Mouse (Mus musculus) liver, embryonic 11.5 days (tissue): Measurements from ENCODE around the gene Olfr550. TPM values are rescaled to one million over a fixed set of nuclear protein-coding genes. Genes with fewer than 3 reads are reported as not detected.
"Not testable (repeated sequence)": the region's sequence is repeated elsewhere in the genome, so short reads cannot be mapped to it uniquely, and the experiment has no call there.

Source experiments
- ATAC-seq: fragments of 200-750 bp; cut with Nextera tagmentation; replicated peaks from 2 replicates; pipeline ENCODE4 v1.8.0; 2017; ENCODE audit warnings: moderate number of reproducible peaks, mild to moderate bottlenecking, moderate TSS enrichment, moderate library complexity; ENCODE audit not compliant: low FRiP score
- DNase-seq: peaks from one replicate; pipeline ENCODE4 v3.0.0-alpha.2; 2017; ENCODE audit warnings: low spot score
- H3K27ac ChIP-seq: fragments of 300-500 bp; sonication (generic); 2 replicates; pipeline ENCODE4 v1.5.1; 2014; ENCODE audit warnings: mild to moderate bottlenecking, low read depth, low read length, control low read depth
- H3K27me3 ChIP-seq: fragments of 300-500 bp; sonication (generic); replicated peaks from 2 replicates; pipeline ENCODE4 v1.6.1; 2014; ENCODE audit warnings: low read length, mixed read lengths; ENCODE audit not compliant: control insufficient read depth, insufficient read depth
- H3K36me3 ChIP-seq: fragments of 300-500 bp; sonication (generic); 2 replicates; pipeline ENCODE4 v1.6.1; 2014; ENCODE audit warnings: mild to moderate bottlenecking, low read length, moderate library complexity, mixed read lengths; ENCODE audit not compliant: control insufficient read depth, insufficient read depth
- H3K4me1 ChIP-seq: fragments of 300-500 bp; sonication (generic); replicated peaks from 2 replicates; pipeline ENCODE4 v1.6.1; 2014; ENCODE audit warnings: low read length, mixed read lengths; ENCODE audit not compliant: control insufficient read depth, insufficient read depth
- H3K4me2 ChIP-seq: fragments of 300-500 bp; sonication (generic); 2 replicates; pipeline ENCODE4 v1.6.1; 2014; ENCODE audit warnings: mild to moderate bottlenecking, control low read depth, moderate library complexity
- H3K4me3 ChIP-seq: fragments of 300-500 bp; sonication (generic); 2 replicates; pipeline ENCODE4 v1.5.1; 2014; ENCODE audit warnings: low read depth, low read length, control low read depth
- H3K9ac ChIP-seq: fragments of 300-500 bp; sonication (generic); 2 replicates; pipeline ENCODE4 v1.6.1; 2014; ENCODE audit warnings: low read depth, low read length, control low read depth
- H3K9me3 ChIP-seq: fragments of 300-500 bp; sonication (generic); 2 replicates; pipeline ENCODE4 v1.6.1; 2016; ENCODE audit warnings: low read length, inconsistent platforms, mixed read lengths; ENCODE audit not compliant: control insufficient read depth
- WGBS: fragments of 180-500 bp; shearing (Covaris S2); extraction: QIAGEN DNeasy Blood & Tissue Kit; methylation state at CpG from one replicate; pipeline ENCODE4 v1.1.7; 2014; 5-methylcytosine and 5-hydroxymethylcytosine counted together
- polyA plus RNA-seq: library from polyadenylated mRNA; unstranded; fragments of >200 nt; fragmentation: Nextera tagmentation; extraction: Ambion mirVana; gene quantifications from 2 replicates; pipeline ENCODE4 v1.2.1, GENCODE M21; 2014

Gene Olfr550
- polyA plus RNA-seq, 1 experiment from 2014 or later: not detected

GRCm38 (mm10) chr7:102566219-102566618 lies 5.0 kb upstream of the Olfr550 start:
- ATAC-seq (no peak), DNase-seq (no peak)
- 84% methylated on average over 4 of the region's 4 CpGs for WGBS
- Histone ChIP-seq H3K9ac (no peak overlapping the region), H3K4me3 (no peak overlapping the region), H3K4me1 (peaks cover 7% of the 10 kb centered on the region), H3K27me3 (no peaks in the 10 kb centered on the region), H3K9me3 (no peaks in the 10 kb centered on the region), H3K36me3 (no peaks in the 10 kb centered on the region), H3K4me2 (no peak overlapping the region), H3K27ac (no peak overlapping the region)

DNA sequence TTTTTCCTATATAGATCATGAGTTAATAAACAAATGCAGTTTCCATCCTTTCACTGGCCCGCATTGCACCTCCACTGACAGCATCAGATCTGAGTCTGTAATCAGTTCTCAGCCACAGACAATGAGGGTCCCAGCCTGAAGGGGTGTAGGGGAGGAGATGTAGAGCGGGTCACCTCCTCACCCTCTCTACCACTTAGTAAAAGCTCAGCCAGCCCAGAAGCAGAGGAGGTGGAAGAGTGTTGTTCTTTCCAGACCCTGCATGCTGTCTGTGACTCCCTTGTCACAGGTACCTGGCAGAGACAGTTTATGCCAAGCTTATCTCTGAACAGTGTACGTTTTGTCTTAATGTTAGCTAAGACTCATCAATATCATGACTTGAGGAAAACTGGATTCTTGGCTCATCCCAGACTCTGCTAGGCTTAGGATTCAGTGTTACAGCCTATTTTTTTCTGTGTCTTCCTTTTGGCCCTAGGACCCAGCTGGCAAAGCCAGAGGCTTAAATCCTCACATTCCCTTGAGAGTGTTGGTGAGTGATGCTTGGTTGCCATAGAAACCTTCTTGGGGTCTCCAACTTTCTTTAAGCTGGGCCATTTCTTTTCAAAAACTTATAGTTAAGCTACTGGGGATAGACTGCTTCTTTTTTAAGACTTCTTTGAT lies 2.1 kb downstream of the Olfr550 start:
- ATAC-seq (no peak), DNase-seq (no peak)
- H3K9ac ChIP-seq: no peak overlapping the region
- H3K4me3 ChIP-seq: no peak overlapping the region
- 71% methylated on average over 3 of the region's 3 CpGs for WGBS
- no peaks in the 10 kb centered on the region for H3K36me3 ChIP-seq
- H3K4me1 ChIP-seq: no peaks in the 10 kb centered on the region
- no peaks in the 10 kb centered on the region for H3K27me3 ChIP-seq
- H3K4me2 ChIP-seq: no peak overlapping the region
- no peaks in the 10 kb centered on the region for H3K9me3 ChIP-seq
- no peak overlapping the region for H3K27ac ChIP-seq

DNA sequence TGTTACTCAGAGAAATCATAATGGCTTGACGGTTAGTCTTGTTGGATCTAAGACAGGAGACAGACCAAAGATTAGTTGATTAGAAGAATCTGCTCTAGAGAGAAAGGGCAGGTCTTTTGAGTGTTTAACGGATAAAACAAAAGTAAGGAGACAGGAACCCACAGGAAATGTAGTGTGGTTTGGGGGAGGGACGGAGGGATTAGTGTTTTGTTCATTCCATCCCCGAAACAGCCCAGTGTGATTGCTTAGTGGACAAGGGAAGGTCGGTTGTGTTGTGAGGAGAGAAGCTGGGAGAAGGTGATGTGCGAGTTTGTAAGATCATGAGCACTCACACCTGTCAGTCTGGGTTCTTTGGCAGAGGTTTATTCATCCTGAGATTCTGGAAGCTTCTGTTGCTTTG lies 4.8 kb downstream of the Olfr550 start:
- whole genome bisulfite sequencing: 47% methylated on average over 6 of the region's 6 CpGs
- no peaks in the 10 kb centered on the region for H3K27me3 ChIP-seq
- no peaks in the 10 kb centered on the region for H3K36me3 ChIP-seq
- no peaks in the 10 kb centered on the region for H3K4me1 ChIP-seq
- no peak overlapping the region for H3K4me2 ChIP-seq
- no peak overlapping the region for H3K4me3 ChIP-seq
- ATAC-seq (no peak), DNase-seq (no peak)
- no peak overlapping the region for H3K9ac ChIP-seq
- no peaks in the 10 kb centered on the region for H3K9me3 ChIP-seq
- H3K27ac ChIP-seq: no peak overlapping the region

GRCm38 (mm10) chr7:102591786-102592185 lies 20.5 kb downstream of the Olfr550 start, which contains the start of gene Olfr551:
Gene Olfr551 (minus strand): TSS chr7:102591886.
- DNase-seq: no peak

DNA sequence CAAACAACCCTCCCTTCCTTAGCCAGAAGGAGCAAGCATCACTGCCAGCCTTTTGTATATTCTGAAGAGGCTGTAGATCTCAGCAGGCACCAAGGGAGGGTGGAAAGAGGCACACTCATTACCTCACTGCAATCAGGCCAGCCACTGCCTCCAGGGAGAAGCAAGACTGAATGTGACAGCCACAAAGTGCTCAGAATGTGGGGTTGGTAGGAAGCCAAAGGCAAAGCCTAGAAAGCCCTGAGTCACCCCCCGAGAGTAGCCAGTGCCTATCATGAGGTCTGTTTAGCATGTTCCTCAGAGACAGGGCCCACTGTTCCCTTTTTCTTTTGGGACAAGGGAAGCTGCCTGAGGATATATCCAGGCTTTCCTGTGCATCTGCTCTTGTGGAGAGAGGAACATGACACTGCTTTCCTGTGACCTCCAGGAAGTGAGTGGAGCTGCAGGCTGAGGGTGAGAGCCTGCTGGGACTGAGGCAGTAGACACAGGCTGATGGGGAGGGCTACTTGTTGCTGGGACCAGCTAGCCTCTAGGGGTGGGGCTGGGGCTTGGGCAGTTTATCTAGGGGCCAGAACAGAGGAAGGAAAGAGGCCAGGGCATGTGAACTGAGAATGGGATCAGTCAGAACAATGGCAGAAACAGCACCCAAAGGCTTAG lies 26.3 kb downstream of the Olfr550 start, which contains the start of gene Olfr552:
Gene Olfr552, plus strand, starts transcription at position 393 of the 654 bp plus-strand sequence.
- DNase-seq (no peak), ATAC-seq (no peak)
- Histone ChIP-seq H3K4me2 (no peak within 1 kb of the TSS), H3K9me3 (no peaks in the 10 kb centered on the region), H3K4me1 (no peaks in the 10 kb centered on the region), H3K4me3 (no peak within 1 kb of the TSS), H3K27ac (no peak within 1 kb of the TSS), H3K36me3 (no peaks in the 10 kb centered on the region), H3K27me3 (no peaks in the 10 kb centered on the region), H3K9ac (no peak within 1 kb of the TSS)
- WGBS: 46% methylated on average over 1 of the region's 1 CpGs

More at GRCm38 (mm10) chr7:102591786-102592185, 20.5 kb downstream of the Olfr550 start, which contains the start of gene Olfr551:
- H3K9me3 ChIP-seq: no peaks in the 10 kb centered on the region
- no peak within 1 kb of the TSS for H3K9ac ChIP-seq
- no peak within 1 kb of the TSS for H3K4me3 ChIP-seq
- WGBS: 83% methylated on average over 3 of the region's 3 CpGs
- ATAC-seq: no peak
- no peaks in the 10 kb centered on the region for H3K27me3 ChIP-seq
- H3K27ac ChIP-seq: no peak within 1 kb of the TSS
- no peaks in the 10 kb centered on the region for H3K36me3 ChIP-seq
- H3K4me1 ChIP-seq: no peaks in the 10 kb centered on the region
- H3K4me2 ChIP-seq: no peak within 1 kb of the TSS

- DNase-seq: no peak
- Histone ChIP-seq H3K4me1 (no peaks in the 10 kb centered on the region), H3K9me3 (no peaks in the 10 kb centered on the region), H3K27ac (no peak within 1 kb of the TSS), H3K4me3 (no peak within 1 kb of the TSS), H3K27me3 (no peaks in the 10 kb centered on the region), H3K36me3 (no peaks in the 10 kb centered on the region), H3K4me2 (no peak within 1 kb of the TSS), H3K9ac (no peak within 1 kb of the TSS)
- ATAC-seq: no peak
Observed at GRCm38 (mm10) chr7:102618118-102618517, 46.9 kb downstream of the Olfr550 start, which contains the start of gene Olfr553. Gene Olfr553 (minus strand): TSS chr7:102618218.

GRCm38 (mm10) chr7:102619608-102620007 lies 48.4 kb downstream of the Olfr550 start:
- WGBS: 69% methylated on average over 5 of the region's 5 CpGs
- H3K9ac ChIP-seq: no peak overlapping the region
- DNase-seq: no peak
- no peaks in the 10 kb centered on the region for H3K4me1 ChIP-seq
- H3K9me3 ChIP-seq: no peaks in the 10 kb centered on the region
- H3K27me3 ChIP-seq: no peaks in the 10 kb centered on the region
- H3K4me3 ChIP-seq: no peak overlapping the region
- H3K27ac ChIP-seq: no peak overlapping the region
- no peak for ATAC-seq
- no peak overlapping the region for H3K4me2 ChIP-seq
- H3K36me3 ChIP-seq: no peaks in the 10 kb centered on the region

- H3K4me2 ChIP-seq, H3K9me3 ChIP-seq, ATAC-seq, H3K9ac ChIP-seq, H3K4me3 ChIP-seq, H3K36me3 ChIP-seq, DNase-seq, H3K27ac ChIP-seq, H3K27me3 ChIP-seq, H3K4me1 ChIP-seq: not testable (repeated sequence)
- 72% methylated on average over 18 of the region's 19 CpGs for WGBS
Observed at GRCm38 (mm10) chr7:102620368-102620767, 49.1 kb downstream of the Olfr550 start.
